Mouse (Mus musculus) liver, embryonic 11.5 days (tissue): Measurements from ENCODE around the gene Gm7029. TPM values are rescaled to one million over a fixed set of nuclear protein-coding genes. Genes with fewer than 3 reads are reported as not detected.
"Not testable (repeated sequence)": the region's sequence is repeated elsewhere in the genome, so short reads cannot be mapped to it uniquely, and the experiment has no call there.

ENCODE experiments used
- ATAC-seq: fragments of 200-750 bp; cut with Nextera tagmentation; replicated peaks from 2 replicates; pipeline ENCODE4 v1.8.0; 2017; ENCODE audit warnings: moderate number of reproducible peaks, mild to moderate bottlenecking, moderate TSS enrichment, moderate library complexity; ENCODE audit not compliant: low FRiP score
- DNase-seq: peaks from one replicate; pipeline ENCODE4 v3.0.0-alpha.2; 2017; ENCODE audit warnings: low spot score
- H3K27ac ChIP-seq: fragments of 300-500 bp; sonication (generic); 2 replicates; pipeline ENCODE4 v1.5.1; 2014; ENCODE audit warnings: mild to moderate bottlenecking, low read depth, low read length, control low read depth
- H3K27me3 ChIP-seq: fragments of 300-500 bp; sonication (generic); replicated peaks from 2 replicates; pipeline ENCODE4 v1.6.1; 2014; ENCODE audit warnings: low read length, mixed read lengths; ENCODE audit not compliant: control insufficient read depth, insufficient read depth
- H3K36me3 ChIP-seq: fragments of 300-500 bp; sonication (generic); 2 replicates; pipeline ENCODE4 v1.6.1; 2014; ENCODE audit warnings: mild to moderate bottlenecking, low read length, moderate library complexity, mixed read lengths; ENCODE audit not compliant: control insufficient read depth, insufficient read depth
- H3K4me1 ChIP-seq: fragments of 300-500 bp; sonication (generic); replicated peaks from 2 replicates; pipeline ENCODE4 v1.6.1; 2014; ENCODE audit warnings: low read length, mixed read lengths; ENCODE audit not compliant: control insufficient read depth, insufficient read depth
- H3K4me2 ChIP-seq: fragments of 300-500 bp; sonication (generic); 2 replicates; pipeline ENCODE4 v1.6.1; 2014; ENCODE audit warnings: mild to moderate bottlenecking, control low read depth, moderate library complexity
- H3K4me3 ChIP-seq: fragments of 300-500 bp; sonication (generic); 2 replicates; pipeline ENCODE4 v1.5.1; 2014; ENCODE audit warnings: low read depth, low read length, control low read depth
- H3K9ac ChIP-seq: fragments of 300-500 bp; sonication (generic); 2 replicates; pipeline ENCODE4 v1.6.1; 2014; ENCODE audit warnings: low read depth, low read length, control low read depth
- H3K9me3 ChIP-seq: fragments of 300-500 bp; sonication (generic); 2 replicates; pipeline ENCODE4 v1.6.1; 2016; ENCODE audit warnings: low read length, inconsistent platforms, mixed read lengths; ENCODE audit not compliant: control insufficient read depth
- WGBS: fragments of 180-500 bp; shearing (Covaris S2); extraction: QIAGEN DNeasy Blood & Tissue Kit; methylation state at CpG from one replicate; pipeline ENCODE4 v1.1.7; 2014; 5-methylcytosine and 5-hydroxymethylcytosine counted together
- polyA plus RNA-seq: library from polyadenylated mRNA; unstranded; fragments of >200 nt; fragmentation: Nextera tagmentation; extraction: Ambion mirVana; gene quantifications from 2 replicates; pipeline ENCODE4 v1.2.1, GENCODE M21; 2014

Gene Gm7029
- polyA plus RNA-seq, 1 experiment from 2014 or later = not detected

- not testable (repeated sequence) for DNase-seq
- H3K4me3 ChIP-seq = peak overlapping the region; percentile 77; the same call in 1 of the 2 replicates
These were observed 14.6 kb downstream of the Gm7029 start for GRCm38 (mm10) chr17:33888230-33888629.

GRCm38 (mm10) chr17:33889941-33890532, 16.4 kb downstream of the Gm7029 start:
- under 1% methylated on average over 43 of the region's 44 CpGs for WGBS
- ATAC-seq = peak; percentile 35

More at GRCm38 (mm10) chr17:33888230-33888629, 14.6 kb downstream of the Gm7029 start:
- H3K27ac ChIP-seq, H3K9me3 ChIP-seq, ATAC-seq, H3K9ac ChIP-seq, H3K36me3 ChIP-seq, H3K27me3 ChIP-seq: not testable (repeated sequence)
- Histone ChIP-seq H3K4me1 (peaks cover 15% of the 10 kb centered on the region), H3K4me2 (peak overlapping the region; percentile 80)

GRCm38 (mm10) chr17:33890533-33891059, 17.0 kb downstream of the Gm7029 start, which contains the start of gene Kifc1:
Kifc1 (minus strand) TSS chr17:33890661.
- no peaks in the 10 kb centered on the region for H3K9me3 ChIP-seq
- H3K27me3 ChIP-seq = no peaks in the 10 kb centered on the region
- DNase-seq (peak; percentile 99), ATAC-seq (peak; percentile 98)
- peak within 1 kb of the TSS; percentile 51 for H3K27ac ChIP-seq
- peaks cover 15% of the 10 kb centered on the region for H3K4me1 ChIP-seq
- peak within 1 kb of the TSS; percentile 80 for H3K4me2 ChIP-seq
- under 1% methylated on average over 49 of the region's 49 CpGs for WGBS
- peak within 1 kb of the TSS; percentile 84 for H3K9ac ChIP-seq
- H3K36me3 ChIP-seq = peaks cover 7% of the 10 kb centered on the region
- H3K4me3 ChIP-seq = peak within 1 kb of the TSS; percentile 77

More at GRCm38 (mm10) chr17:33889941-33890532, 16.4 kb downstream of the Gm7029 start:
- peaks cover 15% of the 10 kb centered on the region for H3K4me1 ChIP-seq
- peak overlapping the region; percentile 77 for H3K4me3 ChIP-seq
- H3K36me3 ChIP-seq, DNase-seq, H3K9me3 ChIP-seq, H3K27me3 ChIP-seq: not testable (repeated sequence)
- peak overlapping the region; percentile 80 for H3K4me2 ChIP-seq
- H3K27ac ChIP-seq = peak overlapping the region; percentile 51
- peak overlapping the region; percentile 84 for H3K9ac ChIP-seq

GRCm38 (mm10) chr17:33891357-33891756, 17.7 kb downstream of the Gm7029 start:
- Histone ChIP-seq H3K4me3 (no peak overlapping the region), H3K4me1 (peaks cover 15% of the 10 kb centered on the region), H3K27me3 (no peaks in the 10 kb centered on the region), H3K9ac (no peak overlapping the region), H3K27ac (no peak overlapping the region), H3K36me3 (no peaks in the 10 kb centered on the region; the same call in 1 of the 2 replicates), H3K9me3 (no peaks in the 10 kb centered on the region), H3K4me2 (no peak overlapping the region)
- ATAC-seq (no peak), DNase-seq (no peak)
- 67% methylated on average over 2 of the region's 2 CpGs for WGBS

GRCm38 (mm10) chr17:33891892-33892291, 18.3 kb downstream of the Gm7029 start:
- H3K4me2 ChIP-seq, DNase-seq, H3K36me3 ChIP-seq, H3K27ac ChIP-seq, H3K4me3 ChIP-seq, H3K9ac ChIP-seq, H3K9me3 ChIP-seq, ATAC-seq, H3K27me3 ChIP-seq: not testable (repeated sequence)
- peaks cover 15% of the 10 kb centered on the region for H3K4me1 ChIP-seq
- 67% methylated on average over 6 of the region's 6 CpGs for WGBS

GRCm38 (mm10) chr17:33892429-33892828, 18.8 kb downstream of the Gm7029 start:
- no peak for ATAC-seq

GRCm38 (mm10) chr17:33893011-33893410, 19.4 kb downstream of the Gm7029 start:
- peaks cover 16% of the 10 kb centered on the region for H3K4me1 ChIP-seq

More at GRCm38 (mm10) chr17:33892429-33892828, 18.8 kb downstream of the Gm7029 start:
- Histone ChIP-seq H3K27ac (no peak overlapping the region), H3K9ac (no peak overlapping the region), H3K4me1 (peaks cover 15% of the 10 kb centered on the region), H3K9me3 (no peaks in the 10 kb centered on the region), H3K4me2 (no peak overlapping the region), H3K27me3 (no peaks in the 10 kb centered on the region), H3K4me3 (no peak overlapping the region), H3K36me3 (no peaks in the 10 kb centered on the region)
- no peak for DNase-seq
- WGBS = 36% methylated on average over 7 of the region's 7 CpGs

GRCm38 (mm10) chr17:33897114-33897794, 23.6 kb downstream of the Gm7029 start:
- Histone ChIP-seq H3K4me3 (no peak overlapping the region), H3K36me3 (no peaks in the 10 kb centered on the region), H3K27ac (peak overlapping the region; percentile 25; the same call in 1 of the 2 replicates), H3K4me2 (no peak overlapping the region), H3K9ac (no peak overlapping the region), H3K9me3 (no peaks in the 10 kb centered on the region), H3K4me1 (peaks cover 24% of the 10 kb centered on the region), H3K27me3 (no peaks in the 10 kb centered on the region)
- no peak for DNase-seq
- ATAC-seq = no peak; the same call in 1 of the 2 replicates
- 24% methylated on average over 6 of the region's 6 CpGs for WGBS

More at GRCm38 (mm10) chr17:33893011-33893410, 19.4 kb downstream of the Gm7029 start:
- H3K4me2 ChIP-seq, H3K9me3 ChIP-seq, H3K36me3 ChIP-seq, H3K9ac ChIP-seq, H3K27me3 ChIP-seq, H3K4me3 ChIP-seq, H3K27ac ChIP-seq, DNase-seq, ATAC-seq: not testable (repeated sequence)
- WGBS = 72% methylated on average over 4 of the region's 4 CpGs
